Mouse (Mus musculus): ENCODE results near the gene Nfkbib.

GRCm38 (mm10) chr7:28790066-28790806 is 22.9 kb upstream of the Nfkbib start:
- TF ChIP-seq POLR2A (IDR thresholded peaks at IDR 0.05; ENCODE audit: control insufficient read depth, low read depth, low read length) = no peak
- TF ChIP-seq CTCF (IDR thresholded peaks at IDR 0.05; ENCODE audit: control insufficient read depth, insufficient read depth, insufficient replicate concordance, low read depth, low read length) = no peak
